Mouse (Mus musculus) midbrain, postnatal 0 days (tissue): ENCODE data around the gene Ctbs. TPM values are rescaled to one million over a fixed set of nuclear protein-coding genes. Genes with fewer than 3 reads are reported as not detected.

ENCODE experiments used
- ATAC-seq: fragments of 200-750 bp; cut with Nextera tagmentation; 2 replicates; pipeline ENCODE4 v1.8.0; 2017; ENCODE audit warnings: moderate number of reproducible peaks, mild to moderate bottlenecking, moderate TSS enrichment, moderate library complexity; ENCODE audit not compliant: low FRiP score
- DNase-seq: peaks from one replicate; pipeline ENCODE4 v3.0.0-alpha.2; 2015; ENCODE audit warnings: low spot score
- H3K27ac ChIP-seq: fragments of 300-500 bp; sonication (generic); 2 replicates; pipeline ENCODE4 v1.5.1; 2014; ENCODE audit warnings: low read depth, mild to moderate bottlenecking, low read length, mixed read lengths
- H3K27me3 ChIP-seq: fragments of 300-500 bp; sonication (generic); 2 replicates; pipeline ENCODE4 v1.6.1; 2014; ENCODE audit warnings: low read length, control low read depth, mixed read lengths; ENCODE audit not compliant: insufficient read depth
- H3K36me3 ChIP-seq: fragments of 300-500 bp; sonication (generic); 2 replicates; pipeline ENCODE4 v1.6.1; 2014; ENCODE audit warnings: low read length, control low read depth, mixed read lengths; ENCODE audit not compliant: insufficient read depth
- H3K4me1 ChIP-seq: fragments of 300-500 bp; sonication (generic); 2 replicates; pipeline ENCODE4 v1.6.1; 2014; ENCODE audit warnings: mild to moderate bottlenecking, control low read depth, antibody characterized with exemption, low read length, mixed read lengths; ENCODE audit not compliant: insufficient read depth
- H3K4me2 ChIP-seq: fragments of 300-500 bp; sonication (generic); 2 replicates; pipeline ENCODE4 v1.6.1; 2014; ENCODE audit warnings: low read depth, mild to moderate bottlenecking, low read length, mixed read lengths; ENCODE audit not compliant: poor library complexity, severe bottlenecking
- H3K4me3 ChIP-seq: fragments of 300-500 bp; sonication (generic); 2 replicates; pipeline ENCODE4 v1.5.1; 2014; ENCODE audit warnings: low read depth, mild to moderate bottlenecking, low read length, moderate library complexity
- H3K9ac ChIP-seq: fragments of 300-500 bp; sonication (generic); replicated peaks from 2 replicates; pipeline ENCODE4 v1.6.1; 2014; ENCODE audit warnings: mild to moderate bottlenecking, low read length, moderate library complexity, mixed read lengths; ENCODE audit not compliant: poor library complexity, severe bottlenecking
- H3K9me3 ChIP-seq: fragments of 300-500 bp; sonication (generic); 2 replicates; pipeline ENCODE4 v1.6.1; 2016; ENCODE audit warnings: low read length, control low read depth
- CTCF ChIP-seq: IDR thresholded peaks from 2 replicates; pipeline ENCODE4 v1.5.1; 2016; ENCODE audit warnings: antibody characterized with exemption, mild to moderate bottlenecking
- WGBS: fragments of 180-500 bp; shearing (Covaris S2); extraction: QIAGEN DNeasy Blood & Tissue Kit; methylation state at CpG from one replicate; pipeline ENCODE4 v1.1.7; 2014; 5-methylcytosine and 5-hydroxymethylcytosine counted together
- polyA plus RNA-seq: library from polyadenylated mRNA; unstranded; fragments of >200 nt; fragmentation: Nextera tagmentation; extraction: Ambion mirVana; gene quantifications from 2 replicates; pipeline ENCODE4 v1.2.1, GENCODE M21; 2015
- total RNA-seq: library from RNA; depleted of rRNA; stranded (reverse); fragments of >200 nt; gene quantifications from 2 replicates; pipeline ENCODE4 v1.2.3, GENCODE M21; 2014

The Ctbs gene
- total and polyA plus RNA-seq, 2 experiments from 2014 or later: 4.7 to 6.3 TPM

DNA sequence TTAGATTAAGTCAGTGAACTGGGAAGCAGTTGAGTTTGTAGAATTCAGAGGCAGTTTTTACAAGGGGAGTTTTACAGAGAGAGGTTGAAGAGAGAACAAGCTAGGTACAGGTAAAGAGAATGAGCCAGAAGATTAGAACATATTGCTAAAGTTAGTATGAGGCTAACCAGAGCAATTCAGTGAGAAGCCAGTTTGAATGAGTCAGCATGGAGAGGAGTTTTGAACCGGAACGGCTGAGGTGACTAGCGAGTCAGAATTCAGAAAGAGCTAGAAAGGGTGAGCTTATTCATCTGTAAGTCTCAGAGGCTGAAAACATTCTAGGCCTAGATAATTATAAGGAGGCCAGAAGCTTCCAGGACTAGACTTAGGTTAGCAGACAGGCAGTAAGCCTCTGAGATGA lies 24.8 kb downstream of the Ctbs start:
- TF ChIP-seq CTCF: no peak
- WGBS: 88% methylated on average over 3 of the region's 3 CpGs
- no peak overlapping the region for H3K4me3 ChIP-seq

DNA sequence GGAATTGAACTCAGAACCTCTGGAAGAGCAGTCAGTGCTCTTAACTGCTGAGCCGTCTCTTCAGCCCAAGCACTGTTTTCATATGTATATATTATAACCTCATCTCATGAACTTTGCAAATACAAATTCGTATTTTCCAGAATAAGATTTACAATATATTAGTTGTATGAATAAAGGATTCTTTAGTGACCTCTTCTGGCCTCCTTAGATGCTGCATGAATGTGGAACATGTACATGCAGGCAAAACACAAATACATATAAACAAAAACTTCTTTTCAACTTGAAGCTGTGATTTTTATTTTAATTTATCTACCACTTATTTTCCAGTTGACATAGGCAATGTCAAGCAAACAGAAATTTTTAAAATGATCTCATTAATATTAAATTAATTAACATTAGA lies 32.4 kb downstream of the Ctbs start:
- no peak overlapping the region for H3K27ac ChIP-seq
- no peaks in the 10 kb centered on the region for H3K36me3 ChIP-seq
- H3K4me3 ChIP-seq: no peak overlapping the region
- H3K9me3 ChIP-seq: no peaks in the 10 kb centered on the region
- TF ChIP-seq CTCF: peak; percentile 30
- DNase-seq (no peak), ATAC-seq (no peak)
- no peak overlapping the region for H3K9ac ChIP-seq
- H3K4me2 ChIP-seq: no peak overlapping the region
- WGBS: 62% methylated on average over 2 of the region's 2 CpGs
- H3K4me1 ChIP-seq: no peaks in the 10 kb centered on the region
- H3K27me3 ChIP-seq: no peaks in the 10 kb centered on the region

More for the DNA sequence above, 24.8 kb downstream of the Ctbs start:
- Histone ChIP-seq H3K4me1 (no peaks in the 10 kb centered on the region), H3K4me2 (no peak overlapping the region), H3K9me3 (no peaks in the 10 kb centered on the region), H3K36me3 (no peaks in the 10 kb centered on the region), H3K27me3 (no peaks in the 10 kb centered on the region), H3K9ac (no peak overlapping the region), H3K27ac (no peak overlapping the region)
- ATAC-seq: no peak
- DNase-seq: no peak

DNA sequence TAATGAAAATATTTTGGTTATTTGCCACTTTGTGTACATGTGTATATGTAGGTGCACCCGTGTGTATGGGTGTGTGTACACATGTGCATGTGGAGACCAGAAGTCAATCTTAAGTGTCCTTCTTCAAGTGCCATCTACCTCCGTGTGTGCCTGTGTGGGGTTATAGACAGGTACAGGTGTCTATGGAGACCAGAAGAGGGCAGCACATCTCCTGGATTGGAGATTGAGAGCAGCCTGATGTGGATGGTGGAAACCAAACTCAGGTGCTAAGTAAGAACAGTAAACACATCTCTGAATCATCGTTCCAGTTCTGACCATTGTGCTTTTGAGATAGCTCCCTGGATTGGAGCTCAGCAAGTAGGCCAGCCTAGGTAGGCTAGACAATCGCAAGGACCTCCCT lies 36.9 kb downstream of the Ctbs start:
- Histone ChIP-seq H3K36me3 (no peaks in the 10 kb centered on the region), H3K4me1 (no peaks in the 10 kb centered on the region), H3K27me3 (no peaks in the 10 kb centered on the region), H3K4me3 (no peak overlapping the region), H3K4me2 (no peak overlapping the region), H3K27ac (no peak overlapping the region), H3K9ac (no peak overlapping the region), H3K9me3 (no peaks in the 10 kb centered on the region)
- TF ChIP-seq CTCF: 0 out of 2 replicates have a peak, but pooled peaks have one; percentile 4
- ATAC-seq (no peak), DNase-seq (no peak)
- 86% methylated on average over 4 of the region's 4 CpGs for WGBS

DNA sequence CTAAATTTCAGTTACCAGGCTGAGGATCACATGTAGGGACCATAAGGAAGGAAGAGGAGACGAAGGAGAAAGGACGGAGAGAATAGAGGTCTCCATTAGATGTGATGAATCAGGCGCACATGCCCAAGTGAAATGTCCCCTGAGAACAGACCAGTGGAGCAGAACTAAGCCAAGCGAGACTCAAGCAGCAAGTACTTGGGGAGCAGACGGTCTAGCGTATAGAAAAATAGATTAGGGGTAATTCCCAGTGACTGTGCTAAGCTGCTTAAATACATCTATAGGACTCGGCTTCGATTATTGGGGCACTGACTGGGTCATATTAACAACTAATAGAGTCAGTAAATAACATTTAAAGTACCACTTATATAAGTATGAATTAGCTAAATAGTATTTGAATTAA lies 45.3 kb downstream of the Ctbs start:
- TF ChIP-seq CTCF: no peak
- Histone ChIP-seq H3K4me1 (no peaks in the 10 kb centered on the region), H3K4me3 (no peak overlapping the region), H3K4me2 (no peak overlapping the region), H3K36me3 (no peaks in the 10 kb centered on the region), H3K27me3 (no peaks in the 10 kb centered on the region), H3K27ac (no peak overlapping the region), H3K9ac (no peak overlapping the region), H3K9me3 (no peaks in the 10 kb centered on the region)
- DNase-seq: no peak
- no peak for ATAC-seq
- WGBS: 24% methylated on average over 8 of the region's 8 CpGs

DNA sequence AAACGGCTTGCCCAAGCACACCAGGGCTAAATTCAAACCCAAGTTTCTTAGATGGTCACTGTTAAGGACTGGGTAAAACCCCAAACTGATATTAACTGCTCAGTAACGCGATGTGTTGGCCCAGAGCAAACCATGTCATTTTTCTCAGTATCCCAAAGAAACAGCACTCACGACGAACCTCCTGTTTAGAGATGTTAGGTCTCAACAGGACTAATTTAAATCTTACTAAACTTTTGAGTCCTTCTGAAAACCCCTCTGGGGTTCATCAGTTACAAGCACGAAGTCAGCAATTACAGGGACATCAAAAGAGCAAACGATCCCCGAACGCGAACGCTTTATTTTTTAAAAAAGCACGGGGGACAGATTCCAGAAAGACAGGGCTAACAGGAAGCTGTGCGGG lies 49.4 kb downstream of the Ctbs start:
- Histone ChIP-seq H3K27ac (peak overlapping the region; percentile 59), H3K36me3 (no peaks in the 10 kb centered on the region), H3K9ac (peak overlapping the region; percentile 60; the same call in 1 of the 2 replicates), H3K4me2 (peak overlapping the region; percentile 77), H3K4me1 (0 out of 2 replicates have a peak, but pooled peaks cover 3% of the 10 kb centered on the region), H3K4me3 (peak overlapping the region; percentile 68), H3K27me3 (no peaks in the 10 kb centered on the region), H3K9me3 (no peaks in the 10 kb centered on the region)
- ATAC-seq (no peak), DNase-seq (no peak)
- no peak for TF ChIP-seq CTCF
- 5% methylated on average over 13 of the region's 13 CpGs for WGBS

DNA sequence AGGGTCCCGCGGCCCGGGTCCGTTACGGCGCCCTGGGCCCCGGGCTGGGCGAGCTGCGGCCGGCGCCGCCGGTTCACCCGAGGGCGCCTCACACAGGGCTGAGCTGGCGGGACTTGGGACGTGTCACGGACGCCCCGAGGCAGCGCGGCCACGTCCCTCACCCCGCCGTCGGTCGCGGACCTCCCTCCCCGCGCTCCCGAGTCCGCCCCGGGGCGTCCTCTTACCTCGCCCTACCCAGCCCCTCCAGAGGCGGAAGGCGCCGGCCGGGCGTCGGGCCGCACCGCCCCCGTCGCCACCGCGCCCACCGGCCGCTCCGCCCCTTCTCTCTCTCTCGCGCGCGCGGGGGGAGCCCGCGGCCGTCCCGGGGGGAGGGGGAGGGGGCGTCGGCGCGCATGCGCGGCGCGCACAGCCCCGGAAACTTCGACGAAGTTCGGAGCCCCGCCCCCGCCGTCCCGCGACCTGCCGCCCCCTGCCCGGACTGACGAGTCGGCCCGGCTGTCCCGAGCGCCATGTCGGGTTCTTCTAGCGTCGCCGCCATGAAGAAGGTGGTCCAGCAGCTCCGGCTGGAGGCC lies 49.9 kb downstream of the Ctbs start, which contains the start of the genes Spata1 and Gng5:
Spata1 (minus strand) TSS at position 323 of the 572 bp plus-strand sequence.
Gng5 (plus strand) TSS at position 377 of the 572 bp plus-strand sequence.
- peak within 1 kb of the TSS; percentile 68 for H3K27ac ChIP-seq
- no peak for TF ChIP-seq CTCF
- 2% methylated on average over 64 of the region's 88 CpGs for WGBS
- peak; percentile 78 for DNase-seq
- H3K9me3 ChIP-seq: no peaks in the 10 kb centered on the region
- H3K27me3 ChIP-seq: no peaks in the 10 kb centered on the region
- peak; percentile 81 for ATAC-seq
- H3K4me3 ChIP-seq: peak within 1 kb of the TSS; percentile 68
- 0 out of 2 replicates have a peak, but pooled peaks cover 3% of the 10 kb centered on the region for H3K4me1 ChIP-seq
- H3K9ac ChIP-seq: peak within 1 kb of the TSS; percentile 60
- no peaks in the 10 kb centered on the region for H3K36me3 ChIP-seq
- H3K4me2 ChIP-seq: peak within 1 kb of the TSS; percentile 77
